Mouse (Mus musculus) heart, embryonic 14.5 days (tissue): ENCODE measurements at regions not wholly inside any gene's neighbourhood (a gene's known extent, or its start where the extent isn't known, plus 50 kb on each side); places are given as distances from the start of the nearest gene placed in this dataset.
"Not testable (repeated sequence)": the region's sequence is repeated elsewhere in the genome, so short reads cannot be mapped to it uniquely, and the experiment has no call there.

Source experiments
- ATAC-seq: fragments of 200-750 bp; cut with Nextera tagmentation; 2 replicates; pipeline ENCODE4 v1.8.0; 2017; ENCODE audit warnings: low read depth, moderate TSS enrichment; ENCODE audit not compliant: insufficient number of reproducible peaks, insufficient read depth, low FRiP score
- H3K27ac ChIP-seq, 2 experiments: fragments of 200-500 bp in 1 of 2; fragments of 300-500 bp in 1 of 2; sonication (generic) in 1 of 2; replicated peaks in 1 of 2; 2 replicates each; pipeline ENCODE4 v1.5.1; 2012 to 2014; ENCODE audit warnings: low read depth in 2 of 2, low read length in 2 of 2, control low read depth in 1 of 2, mild to moderate bottlenecking in 1 of 2, mixed read lengths in 1 of 2; ENCODE audit not compliant: control insufficient read depth in 1 of 2, insufficient read depth in 1 of 2
- H3K27me3 ChIP-seq: fragments of 300-500 bp; sonication (generic); 2 replicates; pipeline ENCODE4 v1.6.1; 2014; ENCODE audit warnings: mild to moderate bottlenecking, low read length, control low read depth; ENCODE audit not compliant: control insufficient read depth, insufficient read depth
- H3K36me3 ChIP-seq: fragments of 300-500 bp; sonication (generic); 2 replicates; pipeline ENCODE4 v1.6.1; 2014; ENCODE audit warnings: mild to moderate bottlenecking, control low read depth, low read length, mixed read lengths; ENCODE audit not compliant: control insufficient read depth, insufficient read depth
- H3K4me1 ChIP-seq, 2 experiments: fragments of 200-500 bp in 1 of 2; fragments of 300-500 bp in 1 of 2; sonication (generic) in 1 of 2; 2 replicates each; pipeline ENCODE4 v1.6.1; 2012 to 2014; ENCODE audit warnings: low read length in 2 of 2, control low read depth in 1 of 2, mixed read lengths in 1 of 2; ENCODE audit not compliant: control insufficient read depth in 2 of 2, insufficient read depth in 2 of 2
- H3K4me2 ChIP-seq: fragments of 300-500 bp; sonication (generic); 2 replicates; pipeline ENCODE4 v1.6.1; 2014; ENCODE audit warnings: mild to moderate bottlenecking, low read length
- H3K4me3 ChIP-seq, 2 experiments: fragments of 200-500 bp in 1 of 2; fragments of 300-500 bp in 1 of 2; sonication (generic) in 1 of 2; 2 replicates each; pipeline ENCODE4 v1.5.1; 2012 to 2014; ENCODE audit warnings: low read length in 2 of 2, mild to moderate bottlenecking in 2 of 2, control low read depth in 1 of 2, low read depth in 1 of 2, moderate library complexity in 1 of 2; ENCODE audit not compliant: control insufficient read depth in 1 of 2, insufficient read depth in 1 of 2
- H3K9ac ChIP-seq: fragments of 300-500 bp; sonication (generic); 2 replicates; pipeline ENCODE4 v1.6.1; 2014; ENCODE audit warnings: mild to moderate bottlenecking, low read length
- H3K9me3 ChIP-seq: fragments of 300-500 bp; sonication (generic); 2 replicates; pipeline ENCODE4 v1.6.1; 2016; ENCODE audit warnings: low read length, control low read depth; ENCODE audit not compliant: control insufficient read depth
- WGBS: fragments of 180-500 bp; shearing (Covaris S2); extraction: QIAGEN DNeasy Blood & Tissue Kit; methylation state at CpG from one replicate; pipeline ENCODE4 v1.1.7; 2014; 5-methylcytosine and 5-hydroxymethylcytosine counted together

- not testable (repeated sequence) for H3K27me3 ChIP-seq, H3K36me3 ChIP-seq, ATAC-seq, H3K4me2 ChIP-seq, H3K9me3 ChIP-seq, H3K27ac ChIP-seq, H3K4me3 ChIP-seq, H3K4me1 ChIP-seq, H3K9ac ChIP-seq
- 92% methylated on average over 12 of the region's 12 CpGs for WGBS
Observed at GRCm38 (mm10) chr5:148678285-148678937, 125.8 kb upstream of the Ubl3 start.

- ATAC-seq: no peak
- H3K4me1 ChIP-seq: peaks cover 0 to 2% of the 10 kb centered on the region in 2 experiments; a peak in 1 of 4 replicates
- H3K4me3 ChIP-seq: no peak overlapping the region
- H3K36me3 ChIP-seq: no peaks in the 10 kb centered on the region
- H3K27me3 ChIP-seq: no peaks in the 10 kb centered on the region
- H3K4me2 ChIP-seq: no peak overlapping the region
- no peak overlapping the region for H3K9ac ChIP-seq
- H3K9me3 ChIP-seq: peaks cover 7% of the 10 kb centered on the region
- H3K27ac ChIP-seq: no peak overlapping the region
- 74% methylated on average over 12 of the region's 12 CpGs for WGBS
Observed at GRCm38 (mm10) chr5:148674281-148674680, 121.7 kb upstream of the Ubl3 start.

GRCm38 (mm10) chr5:148662281-148662741 is 109.7 kb upstream of the Ubl3 start:
- no peaks in the 10 kb centered on the region for H3K27me3 ChIP-seq
- peaks cover 9% of the 10 kb centered on the region; the same call in 1 of the 2 replicates for H3K9me3 ChIP-seq
- 78% methylated on average over 15 of the region's 15 CpGs for WGBS
- no peak overlapping the region for H3K4me2 ChIP-seq
- H3K4me1 ChIP-seq: no peaks in the 10 kb centered on the region
- no peaks in the 10 kb centered on the region for H3K36me3 ChIP-seq
- H3K9ac ChIP-seq: no peak overlapping the region
- H3K27ac ChIP-seq: no peak overlapping the region
- ATAC-seq: no peak
- no peak overlapping the region for H3K4me3 ChIP-seq

GRCm38 (mm10) chr5:148661120-148661519 is 108.5 kb upstream of the Ubl3 start:
- H3K9ac ChIP-seq: no peak overlapping the region
- 77% methylated on average over 4 of the region's 4 CpGs for WGBS
- no peak overlapping the region for H3K4me3 ChIP-seq

GRCm38 (mm10) chr5:148657936-148658640 is 105.5 kb upstream of the Ubl3 start:
- no peak for ATAC-seq
- Histone ChIP-seq H3K27me3 (no peaks in the 10 kb centered on the region), H3K4me2 (no peak overlapping the region), H3K9ac (no peak overlapping the region), H3K9me3 (peaks cover 9% of the 10 kb centered on the region; the same call in 1 of the 2 replicates), H3K4me1 (no peaks in the 10 kb centered on the region), H3K36me3 (no peaks in the 10 kb centered on the region), H3K27ac (no peak overlapping the region), H3K4me3 (no peak overlapping the region)
- 71% methylated on average over 4 of the region's 4 CpGs for WGBS

More at GRCm38 (mm10) chr5:148661120-148661519, 108.5 kb upstream of the Ubl3 start:
- ATAC-seq: no peak
- Histone ChIP-seq H3K27ac (no peak overlapping the region), H3K36me3 (no peaks in the 10 kb centered on the region), H3K4me2 (no peak overlapping the region), H3K9me3 (peaks cover 9% of the 10 kb centered on the region; the same call in 1 of the 2 replicates), H3K27me3 (no peaks in the 10 kb centered on the region), H3K4me1 (no peaks in the 10 kb centered on the region)

GRCm38 (mm10) chr5:148652525-148653243 is 100.1 kb upstream of the Ubl3 start:
- H3K36me3 ChIP-seq: no peaks in the 10 kb centered on the region
- H3K4me1 ChIP-seq: no peaks in the 10 kb centered on the region
- no peak overlapping the region for H3K4me3 ChIP-seq
- no peak for ATAC-seq
- H3K27ac ChIP-seq: no peak overlapping the region
- H3K9ac ChIP-seq: no peak overlapping the region
- H3K9me3 ChIP-seq: no peaks in the 10 kb centered on the region
- 69% methylated on average over 6 of the region's 7 CpGs for WGBS
- no peak overlapping the region for H3K4me2 ChIP-seq
- no peaks in the 10 kb centered on the region for H3K27me3 ChIP-seq

GRCm38 (mm10) chr5:148651736-148652135 is 99.1 kb upstream of the Ubl3 start:
- no peaks in the 10 kb centered on the region for H3K27me3 ChIP-seq
- no peak overlapping the region for H3K27ac ChIP-seq
- no peak overlapping the region for H3K9ac ChIP-seq
- WGBS: 64% methylated on average over 4 of the region's 4 CpGs
- no peak overlapping the region for H3K4me3 ChIP-seq
- no peaks in the 10 kb centered on the region for H3K9me3 ChIP-seq
- no peaks in the 10 kb centered on the region for H3K4me1 ChIP-seq
- no peak for ATAC-seq
- H3K4me2 ChIP-seq: no peak overlapping the region
- no peaks in the 10 kb centered on the region for H3K36me3 ChIP-seq
